Mouse (Mus musculus): Measurements from ENCODE around the gene Cnr2. TPM values are rescaled to one million over a fixed set of nuclear protein-coding genes. Genes with fewer than 3 reads are reported as not detected.

The Cnr2 gene
- total and polyA plus RNA-seq, 3 experiments, result 6.8 to 10.2 TPM; not detected in 1

DNA sequence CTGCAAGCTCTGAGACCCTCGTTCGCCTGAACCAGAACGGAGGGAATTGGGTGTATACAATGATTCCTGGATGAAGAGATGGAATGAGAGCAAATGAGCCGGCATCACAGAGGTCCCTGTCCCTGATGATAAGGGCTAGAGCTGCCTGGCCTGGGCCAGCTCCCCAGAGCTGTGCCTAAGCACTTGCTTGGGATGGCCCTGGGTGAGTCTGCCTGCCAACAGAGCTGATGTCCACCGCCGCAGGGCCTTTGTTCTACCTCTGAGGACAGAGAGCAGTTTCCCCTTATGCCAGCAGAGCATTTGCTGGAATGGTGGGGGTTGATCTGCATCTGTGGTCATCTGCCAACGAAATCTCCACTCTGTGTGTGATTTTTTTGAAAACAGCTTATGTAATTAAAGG is 67.0 kb downstream of the Cnr2 start:
- H3K27ac ChIP-seq (ENCODE audit: control insufficient read depth, low read depth, low read length), result peak overlapping the region; percentile 93; the same call in 1 of the 2 replicates
- peaks cover 4 to 7% of the 10 kb centered on the region in 2 experiments; a peak in 3 of 4 replicates for H3K4me1 ChIP-seq (ENCODE audit: control insufficient read depth in 1 of 2, insufficient read depth in 2 of 2, low read length in 2 of 2)
- no peaks in the 10 kb centered on the region for H3K9me3 ChIP-seq (replicated peaks; ENCODE audit: insufficient read depth, low read length)
- TF ChIP-seq TAL1 (IDR thresholded peaks at IDR 0.05; ENCODE audit: low read length) (no peak), ZMIZ1 (IDR thresholded peaks at IDR 0.05; ENCODE audit: low read depth, low read length) (0 out of 2 replicates have a peak, but pooled peaks have one; percentile 22)
- no peaks in the 10 kb centered on the region for H3K27me3 ChIP-seq (ENCODE audit: control insufficient read depth in 1 of 2, insufficient read depth in 2 of 2, low read length in 2 of 2)
- DNase-seq (ENCODE audit: low read depth, low spot score), result no peak
- no peak overlapping the region for H3K9ac ChIP-seq (ENCODE audit: control insufficient read depth, low read depth, low read length, poor library complexity, severe bottlenecking)
- H3K4me3 ChIP-seq (ENCODE audit: control insufficient read depth in 1 of 2, insufficient read depth in 1 of 2, low read depth in 2 of 2, low read length in 2 of 2), result no peak overlapping the region
- peaks cover 0 to 6% of the 10 kb centered on the region in 2 experiments; a peak in 3 of 4 replicates for H3K36me3 ChIP-seq (ENCODE audit: control insufficient read depth in 1 of 2, insufficient read depth in 2 of 2, low read length in 2 of 2)
- H3K79me2 ChIP-seq (ENCODE audit: control insufficient read depth, insufficient read depth, low read length, poor library complexity), result peaks cover 7% of the 10 kb centered on the region; the same call in 1 of the 2 replicates

DNA sequence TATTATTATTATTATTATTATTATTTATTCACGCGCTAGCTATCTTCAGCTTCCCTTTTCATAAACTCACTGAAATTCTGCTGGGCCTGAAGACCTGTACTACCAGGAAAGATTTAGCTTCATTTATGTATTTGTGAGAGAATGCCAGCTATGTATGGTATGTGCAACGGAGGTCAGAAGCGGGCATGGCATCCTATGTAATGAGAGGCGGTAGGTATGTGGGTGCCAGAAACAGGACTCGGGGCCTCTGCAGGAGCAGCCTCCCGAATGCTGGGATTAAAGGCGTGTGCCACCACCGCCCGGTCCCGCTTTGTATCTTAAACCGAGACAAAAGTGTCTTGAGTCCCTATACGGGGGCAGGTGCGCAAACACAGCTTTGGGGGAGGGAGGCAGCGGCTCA is 67.8 kb downstream of the Cnr2 start:
- no peaks in the 10 kb centered on the region for H3K9me3 ChIP-seq (replicated peaks; ENCODE audit: insufficient read depth, low read length)
- H3K9ac ChIP-seq (ENCODE audit: control insufficient read depth, low read depth, low read length, poor library complexity, severe bottlenecking), result peak overlapping the region; percentile 90
- H3K4me1 ChIP-seq (ENCODE audit: control insufficient read depth in 1 of 2, insufficient read depth in 2 of 2, low read length in 2 of 2), result peaks cover 4 to 7% of the 10 kb centered on the region in 2 experiments; a peak in 3 of 4 replicates
- H3K27ac ChIP-seq (ENCODE audit: control insufficient read depth, low read depth, low read length), result peak overlapping the region; percentile 93
- H3K4me3 ChIP-seq (ENCODE audit: control insufficient read depth in 1 of 2, insufficient read depth in 1 of 2, low read depth in 2 of 2, low read length in 2 of 2), result peak overlapping the region; percentile 83 to 86
- TF ChIP-seq ETS1 (IDR thresholded peaks at IDR 0.05; ENCODE audit: low read depth, low read length), result 0 out of 2 replicates have a peak, but pooled peaks have one; percentile 4
- no peak for TF ChIP-seq ZMIZ1 (IDR thresholded peaks at IDR 0.05; ENCODE audit: low read depth, low read length)
- H3K79me2 ChIP-seq (ENCODE audit: control insufficient read depth, insufficient read depth, low read length, poor library complexity), result peaks cover 7% of the 10 kb centered on the region; the same call in 1 of the 2 replicates
- DNase-seq (ENCODE audit: low read depth, low spot score), result no peak
- H3K27me3 ChIP-seq (ENCODE audit: control insufficient read depth in 1 of 2, insufficient read depth in 2 of 2, low read length in 2 of 2), result no peaks in the 10 kb centered on the region
- H3K36me3 ChIP-seq (ENCODE audit: control insufficient read depth in 1 of 2, insufficient read depth in 2 of 2, low read length in 2 of 2), result peaks cover 0 to 6% of the 10 kb centered on the region in 2 experiments; a peak in 3 of 4 replicates

DNA sequence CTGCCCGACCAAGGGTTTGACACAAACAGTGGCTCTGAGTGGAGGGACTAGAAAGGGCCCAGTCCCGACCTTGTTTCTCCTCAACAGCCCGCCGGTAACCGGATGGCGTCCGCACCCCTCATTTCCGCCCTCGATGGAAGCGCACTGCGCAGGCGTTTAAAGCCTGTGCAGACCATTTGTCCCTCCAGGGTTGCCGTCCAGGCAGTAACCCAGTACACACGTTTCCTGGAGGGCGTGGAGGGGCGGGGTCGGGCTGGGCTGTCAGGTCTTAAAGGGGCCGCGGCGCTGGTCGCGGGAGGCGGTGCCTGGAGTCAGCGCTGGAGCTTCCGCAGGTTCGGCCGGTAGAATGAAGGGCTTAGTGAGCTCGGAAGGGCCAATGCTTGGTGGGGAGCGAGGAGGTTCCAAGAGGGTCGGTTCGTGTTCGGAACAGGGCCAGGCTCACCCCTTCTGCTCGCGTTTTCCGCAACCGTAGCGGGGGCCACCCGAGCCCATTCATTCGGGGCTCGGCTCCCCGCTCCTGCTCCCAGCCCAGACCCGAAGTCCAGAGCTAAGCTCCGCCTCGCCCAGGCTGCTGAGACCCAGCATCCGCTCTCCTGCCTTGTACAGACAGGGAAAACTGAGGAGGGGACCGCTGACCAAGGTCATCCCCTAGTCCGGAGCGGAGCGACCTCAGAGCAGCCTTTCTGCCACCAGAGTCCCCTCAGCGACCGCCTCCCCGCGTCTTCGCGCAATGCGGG is 68.4 kb downstream of the Cnr2 start, which contains the start of gene Gale:
Gene Gale (plus strand): TSS at position 271 of the 737 bp plus-strand sequence.
- peak within 1 kb of the TSS; percentile 90 for H3K9ac ChIP-seq (ENCODE audit: control insufficient read depth, low read depth, low read length, poor library complexity, severe bottlenecking)
- H3K4me3 ChIP-seq (ENCODE audit: control insufficient read depth in 1 of 2, insufficient read depth in 1 of 2, low read depth in 2 of 2, low read length in 2 of 2), result peak within 1 kb of the TSS; percentile 83 to 86
- no peaks in the 10 kb centered on the region for H3K27me3 ChIP-seq (ENCODE audit: control insufficient read depth in 1 of 2, insufficient read depth in 2 of 2, low read length in 2 of 2)
- DNase-seq (ENCODE audit: low read depth, low spot score), result peak; percentile 99
- H3K9me3 ChIP-seq (replicated peaks; ENCODE audit: insufficient read depth, low read length), result no peaks in the 10 kb centered on the region
- H3K36me3 ChIP-seq (ENCODE audit: control insufficient read depth in 1 of 2, insufficient read depth in 2 of 2, low read length in 2 of 2), result peaks cover 0 to 6% of the 10 kb centered on the region in 2 experiments; a peak in 3 of 4 replicates
- peak within 1 kb of the TSS; percentile 93 for H3K27ac ChIP-seq (ENCODE audit: control insufficient read depth, low read depth, low read length)
- H3K4me1 ChIP-seq (ENCODE audit: control insufficient read depth in 1 of 2, insufficient read depth in 2 of 2, low read length in 2 of 2), result peaks cover 4 to 7% of the 10 kb centered on the region in 2 experiments; a peak in 3 of 4 replicates
- peaks cover 7% of the 10 kb centered on the region; the same call in 1 of the 2 replicates for H3K79me2 ChIP-seq (ENCODE audit: control insufficient read depth, insufficient read depth, low read length, poor library complexity)
- no peak for TF ChIP-seq TAL1 (IDR thresholded peaks at IDR 0.05; ENCODE audit: low read length)
- 0 out of 6 replicates have a peak, but pooled peaks of 1 of the 3 experiments have one; percentile 3 for TF ChIP-seq CTCF (IDR thresholded peaks at IDR 0.05 in 2 of 3, conservative IDR thresholded peaks at IDR 0.05 in 1 of 3; ENCODE audit: control insufficient read depth in 1 of 3, insufficient read depth in 1 of 3, low read depth in 2 of 3, low read length in 3 of 3, poor library complexity in 1 of 3, severe bottlenecking in 1 of 3)
- peak; percentile 89 for TF ChIP-seq MYC (IDR thresholded peaks at IDR 0.05; ENCODE audit: low read depth, low read length)
- TF ChIP-seq GATA1 (IDR thresholded peaks at IDR 0.05; ENCODE audit: low read depth, low read length), result no peak
- peak; percentile 97 for TF ChIP-seq HCFC1 (IDR thresholded peaks at IDR 0.05; ENCODE audit: low read depth, low read length)
- TF ChIP-seq ZC3H11A (IDR thresholded peaks at IDR 0.05; ENCODE audit: low read depth, low read length), result no peak
- peak; percentile 91; the same call in 1 of the 2 replicates for TF ChIP-seq POLR2AphosphoS2 (IDR thresholded peaks at IDR 0.05; ENCODE audit: low read length)
- TF ChIP-seq UBTF (IDR thresholded peaks at IDR 0.05; ENCODE audit: borderline replicate concordance, insufficient read depth, low read depth, low read length), result 0 out of 2 replicates have a peak, but pooled peaks have one; percentile 87
- no peak for TF ChIP-seq USF2 (IDR thresholded peaks at IDR 0.05; ENCODE audit: borderline replicate concordance in 1 of 2, insufficient read depth in 1 of 2, low read depth in 1 of 2, low read length in 2 of 2)
- TF ChIP-seq E2F4 (IDR thresholded peaks at IDR 0.05; ENCODE audit: borderline replicate concordance, low read depth, low read length), result no peak
- no peak for TF ChIP-seq ZKSCAN1 (IDR thresholded peaks at IDR 0.05; ENCODE audit: low read depth, low read length)
- no peak for TF ChIP-seq CHD2 (IDR thresholded peaks at IDR 0.05; ENCODE audit: low read length)
- TF ChIP-seq RAD21 (IDR thresholded peaks at IDR 0.05; ENCODE audit: low read depth, low read length), result no peak
- TF ChIP-seq KAT2A (conservative IDR thresholded peaks at IDR 0.05; ENCODE audit: low read depth, low read length), result peak; percentile 75
- peak; percentile 88 for TF ChIP-seq MXI1 (IDR thresholded peaks at IDR 0.05; ENCODE audit: low read depth, low read length)
- peak; percentile 84 for TF ChIP-seq TBP (IDR thresholded peaks at IDR 0.05; ENCODE audit: low read depth, low read length)
- TF ChIP-seq NELFE (IDR thresholded peaks at IDR 0.05; ENCODE audit: low read depth, low read length), result peak; percentile 97
- no peak for TF ChIP-seq GABPA (IDR thresholded peaks at IDR 0.05; ENCODE audit: low read depth, low read length)
- TF ChIP-seq ETS1 (IDR thresholded peaks at IDR 0.05; ENCODE audit: low read depth, low read length), result peak; percentile 34; the same call in 1 of the 2 replicates
- TF ChIP-seq JUND (IDR thresholded peaks at IDR 0.05; ENCODE audit: low read depth, low read length), result no peak
- no peak for TF ChIP-seq MYB (IDR thresholded peaks at IDR 0.05; ENCODE audit: low read depth, low read length)
- peak; percentile 100 for TF ChIP-seq SIN3A (IDR thresholded peaks at IDR 0.05; ENCODE audit: low read length)
